Mouse (Mus musculus): ENCODE results near the gene Armc10.
"Not testable (repeated sequence)": the region's sequence is repeated elsewhere in the genome, so short reads cannot be mapped to it uniquely, and the experiment has no call there.

Gene Armc10

DNA sequence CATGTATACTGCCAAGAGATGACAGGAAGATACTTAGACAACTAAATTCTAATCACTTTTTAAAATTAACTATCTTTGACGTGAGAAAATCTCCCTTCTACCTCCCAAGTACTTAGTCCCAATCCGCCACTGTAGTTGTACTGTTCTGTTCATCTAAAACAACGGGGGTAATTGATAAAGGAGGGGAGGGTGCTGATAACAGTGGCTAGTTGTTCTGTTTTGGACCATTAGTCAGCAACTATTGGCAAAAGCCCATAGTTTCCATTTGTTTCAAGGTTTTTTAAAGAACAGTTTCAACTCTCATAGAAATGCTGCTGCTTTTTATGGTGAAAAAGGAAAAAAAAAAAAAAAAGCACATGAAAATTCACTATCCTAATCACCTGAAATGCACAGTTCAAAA, 58.1 kb downstream of the Armc10 start:
- DNase-seq = no peak

- DNase-seq = no peak
Observed at GRCm38 (mm10) chr5:21706546-21706945, 60.9 kb downstream of the Armc10 start.

DNA sequence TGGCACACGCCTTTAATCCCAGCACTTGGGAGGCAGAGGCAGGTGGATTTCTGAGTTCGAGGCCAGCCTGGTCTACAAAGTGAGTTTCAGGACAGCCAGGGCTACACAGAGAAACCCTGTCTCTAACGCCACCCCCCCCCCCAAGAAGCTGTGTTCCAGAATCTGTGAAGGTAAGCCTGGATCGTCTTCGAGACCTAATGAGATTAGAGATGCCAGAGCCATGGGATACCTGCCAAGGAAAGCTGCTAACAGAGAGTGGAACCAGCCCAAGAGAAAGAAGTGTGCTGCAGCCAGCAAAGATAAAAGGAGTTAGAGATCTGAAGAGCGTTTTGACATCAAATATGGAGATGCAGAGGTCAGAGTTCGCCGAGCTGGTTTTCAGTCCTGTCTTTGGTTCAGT, 62.4 kb downstream of the Armc10 start:
- DNase-seq = not testable (repeated sequence)
